Mouse (Mus musculus): ENCODE data around the gene Gca. TPM values are rescaled to one million over a fixed set of nuclear protein-coding genes. Genes with fewer than 3 reads are reported as not detected.
"Not testable (repeated sequence)": the region's sequence is repeated elsewhere in the genome, so short reads cannot be mapped to it uniquely, and the experiment has no call there.

Gene Gca
- polyA plus RNA-seq, 1 experiment from 2014 or later, result 18.8 TPM

DNA sequence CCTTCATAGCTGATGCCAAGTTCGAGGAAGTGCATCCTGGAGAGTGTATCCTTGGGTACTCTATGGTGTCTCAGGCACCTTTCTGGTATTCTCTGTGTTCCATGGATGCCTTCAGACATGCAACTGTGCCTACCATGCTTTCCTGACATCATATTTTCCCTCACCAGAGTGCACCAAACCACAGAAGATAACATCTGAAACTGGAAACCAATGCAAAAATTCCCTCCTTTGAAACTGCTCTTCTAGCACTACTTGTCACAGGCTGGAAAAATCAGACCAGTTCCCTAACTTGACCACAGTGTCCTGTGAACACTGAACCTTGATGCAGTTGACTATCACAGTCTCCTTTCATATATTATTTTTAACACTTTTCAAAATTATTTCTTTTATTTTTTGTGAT, 45.5 kb downstream of the Gca start:
- Histone ChIP-seq H3K4me1 (ENCODE audit: insufficient read depth, low read length) (no peaks in the 10 kb centered on the region), H3K27ac (ENCODE audit: low read length) (no peak overlapping the region), H3K9ac (replicated peaks; ENCODE audit: low read length) (no peak overlapping the region), H3K9me3 (ENCODE audit: low read length) (no peaks in the 10 kb centered on the region), H3K27me3 (ENCODE audit: insufficient read depth, low read length) (no peaks in the 10 kb centered on the region), H3K4me2 (replicated peaks; ENCODE audit: low read depth, low read length) (no peak overlapping the region), H3K36me3 (ENCODE audit: insufficient read depth, low read length) (no peaks in the 10 kb centered on the region), H3K4me3 (ENCODE audit: low read length) (no peak overlapping the region)
- 84% methylated on average over 1 of the region's 1 CpGs for WGBS
- ATAC-seq (ENCODE audit: low FRiP score, low TSS enrichment), result no peak

DNA sequence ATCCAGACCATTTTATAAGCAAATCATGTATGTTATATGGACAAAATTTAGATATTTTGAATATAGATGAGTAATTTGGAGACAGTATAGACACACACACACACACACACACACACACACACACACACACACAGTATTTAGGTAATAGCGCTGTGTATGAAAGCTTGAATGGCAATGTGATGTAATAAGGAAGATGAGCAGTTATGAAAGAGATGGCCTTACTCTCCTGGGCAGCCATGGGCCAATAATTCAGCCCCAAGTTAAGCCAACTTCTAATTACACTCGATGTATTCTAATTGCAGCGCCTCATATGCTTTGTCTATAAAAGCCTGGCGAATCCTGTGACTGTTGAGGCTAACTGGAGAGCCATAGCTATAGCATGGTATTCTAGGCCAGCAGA, 50.3 kb downstream of the Gca start:
- not testable (repeated sequence) for H3K9me3 ChIP-seq (ENCODE audit: low read length); H3K36me3 ChIP-seq (ENCODE audit: insufficient read depth, low read length); ATAC-seq (ENCODE audit: low FRiP score, low TSS enrichment); H3K9ac ChIP-seq (replicated peaks; ENCODE audit: low read length); H3K27me3 ChIP-seq (ENCODE audit: insufficient read depth, low read length); H3K27ac ChIP-seq (ENCODE audit: low read length); H3K4me2 ChIP-seq (replicated peaks; ENCODE audit: low read depth, low read length); H3K4me1 ChIP-seq (ENCODE audit: insufficient read depth, low read length); H3K4me3 ChIP-seq (ENCODE audit: low read length)
- 87% methylated on average over 4 of the region's 4 CpGs for WGBS

DNA sequence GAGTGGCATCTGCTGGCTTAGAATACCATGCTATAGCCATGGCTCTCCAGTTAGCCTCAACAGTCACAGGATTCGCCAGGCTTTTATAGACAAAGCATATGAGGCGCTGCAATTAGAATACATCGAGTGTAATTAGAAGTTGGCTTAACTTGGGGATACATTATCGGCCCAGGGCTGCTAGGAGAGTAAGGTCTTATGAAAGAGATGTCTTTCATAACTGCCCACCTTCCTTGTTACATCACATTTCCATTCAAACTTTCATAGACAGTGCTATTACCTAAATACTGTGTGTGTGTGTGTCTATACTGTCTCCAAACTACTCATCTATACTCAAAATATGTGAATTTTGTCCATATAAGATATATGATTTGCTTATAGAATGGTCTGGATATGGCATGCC, 51.2 kb downstream of the Gca start:
- Histone ChIP-seq H3K9me3 (ENCODE audit: low read length) (no peaks in the 10 kb centered on the region), H3K4me3 (ENCODE audit: low read length) (no peak overlapping the region), H3K4me1 (ENCODE audit: insufficient read depth, low read length) (no peaks in the 10 kb centered on the region), H3K27me3 (ENCODE audit: insufficient read depth, low read length) (no peaks in the 10 kb centered on the region), H3K27ac (ENCODE audit: low read length) (no peak overlapping the region), H3K9ac (replicated peaks; ENCODE audit: low read length) (no peak overlapping the region), H3K4me2 (replicated peaks; ENCODE audit: low read depth, low read length) (no peak overlapping the region), H3K36me3 (ENCODE audit: insufficient read depth, low read length) (no peaks in the 10 kb centered on the region)
- ATAC-seq (ENCODE audit: low FRiP score, low TSS enrichment), result no peak
- WGBS, result 92% methylated on average over 4 of the region's 4 CpGs

DNA sequence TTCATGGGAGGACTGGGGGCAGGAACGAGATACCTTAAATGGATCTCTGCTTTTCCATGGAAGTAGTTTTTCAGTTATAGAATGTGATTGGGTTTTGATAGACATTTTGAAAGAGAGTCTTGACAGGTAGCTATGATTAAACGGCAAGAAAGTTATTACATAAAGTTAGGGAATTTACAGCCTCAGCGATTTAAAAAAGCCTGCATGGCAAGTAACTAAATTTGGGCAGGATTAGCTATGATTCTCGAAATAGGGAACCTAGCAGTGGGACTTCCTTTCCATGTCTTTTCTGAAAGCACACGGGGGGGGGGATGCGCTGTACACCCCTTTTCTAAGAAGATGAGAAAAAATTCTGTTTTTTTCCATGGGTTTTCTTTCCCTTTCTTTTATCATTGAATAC, 53.2 kb downstream of the Gca start:
- ATAC-seq (ENCODE audit: low FRiP score, low TSS enrichment), result no peak
- WGBS, result 88% methylated on average over 6 of the region's 6 CpGs
- H3K4me2 ChIP-seq (replicated peaks; ENCODE audit: low read depth, low read length), result no peak overlapping the region

DNA sequence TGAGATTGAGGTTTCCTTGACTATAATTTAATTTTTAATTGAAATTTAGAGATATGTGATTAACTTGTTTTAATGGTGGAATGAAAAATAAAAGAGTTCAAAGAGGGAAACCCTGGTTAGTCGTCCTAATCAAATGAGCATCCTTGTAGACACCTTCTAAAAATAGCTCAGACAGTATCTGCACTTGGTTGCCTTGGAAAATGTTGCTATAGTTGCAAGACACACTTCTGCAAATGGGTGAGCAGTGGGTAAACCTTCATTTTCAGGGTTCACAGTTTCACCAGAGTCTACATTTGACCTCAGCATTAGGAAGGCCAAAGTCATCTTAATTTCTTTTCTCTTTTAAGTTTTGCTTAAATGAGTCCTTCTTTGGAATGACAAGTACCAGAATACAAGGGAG, 54.3 kb downstream of the Gca start:
- Histone ChIP-seq H3K9ac (replicated peaks; ENCODE audit: low read length) (no peak overlapping the region), H3K4me2 (replicated peaks; ENCODE audit: low read depth, low read length) (no peak overlapping the region), H3K4me3 (ENCODE audit: low read length) (no peak overlapping the region), H3K27ac (ENCODE audit: low read length) (no peak overlapping the region), H3K36me3 (ENCODE audit: insufficient read depth, low read length) (no peaks in the 10 kb centered on the region), H3K4me1 (ENCODE audit: insufficient read depth, low read length) (no peaks in the 10 kb centered on the region), H3K27me3 (ENCODE audit: insufficient read depth, low read length) (no peaks in the 10 kb centered on the region), H3K9me3 (ENCODE audit: low read length) (no peaks in the 10 kb centered on the region)
- no peak for ATAC-seq (ENCODE audit: low FRiP score, low TSS enrichment)
- 65% methylated on average over 1 of the region's 1 CpGs for WGBS

More for the DNA sequence above, 53.2 kb downstream of the Gca start:
- H3K9ac ChIP-seq (replicated peaks; ENCODE audit: low read length), result no peak overlapping the region
- H3K4me1 ChIP-seq (ENCODE audit: insufficient read depth, low read length), result no peaks in the 10 kb centered on the region
- H3K27me3 ChIP-seq (ENCODE audit: insufficient read depth, low read length), result no peaks in the 10 kb centered on the region
- no peak overlapping the region for H3K27ac ChIP-seq (ENCODE audit: low read length)
- H3K4me3 ChIP-seq (ENCODE audit: low read length), result no peak overlapping the region
- no peaks in the 10 kb centered on the region for H3K36me3 ChIP-seq (ENCODE audit: insufficient read depth, low read length)
- no peaks in the 10 kb centered on the region for H3K9me3 ChIP-seq (ENCODE audit: low read length)

DNA sequence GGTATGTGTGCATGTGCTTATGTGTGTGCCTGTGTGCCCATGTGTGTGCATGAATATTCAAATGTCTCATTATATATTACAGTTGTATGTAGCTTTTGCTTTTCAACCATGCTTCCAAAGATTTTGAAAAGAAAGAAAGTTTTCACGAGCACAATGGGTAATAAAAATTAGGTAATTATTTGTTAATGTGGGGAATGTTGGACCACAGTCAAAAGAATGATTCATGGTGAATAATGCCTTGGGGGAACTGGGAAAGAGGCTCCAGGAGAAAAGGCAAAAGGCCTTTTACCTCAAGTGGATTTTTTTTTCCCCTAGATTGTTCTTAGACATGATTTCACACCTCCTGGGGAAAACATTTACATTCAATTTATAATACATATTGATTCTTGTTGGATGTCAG, 61.9 kb downstream of the Gca start:
- H3K4me3 ChIP-seq (ENCODE audit: low read length), result no peak overlapping the region
- WGBS, result 32% methylated on average over 1 of the region's 1 CpGs
- no peak overlapping the region for H3K4me2 ChIP-seq (replicated peaks; ENCODE audit: low read depth, low read length)
- H3K9me3 ChIP-seq (ENCODE audit: low read length), result no peaks in the 10 kb centered on the region
- no peaks in the 10 kb centered on the region for H3K27me3 ChIP-seq (ENCODE audit: insufficient read depth, low read length)
- no peak overlapping the region for H3K9ac ChIP-seq (replicated peaks; ENCODE audit: low read length)
- ATAC-seq (ENCODE audit: low FRiP score, low TSS enrichment), result no peak
- no peaks in the 10 kb centered on the region for H3K36me3 ChIP-seq (ENCODE audit: insufficient read depth, low read length)
- H3K27ac ChIP-seq (ENCODE audit: low read length), result no peak overlapping the region
- H3K4me1 ChIP-seq (ENCODE audit: insufficient read depth, low read length), result no peaks in the 10 kb centered on the region

DNA sequence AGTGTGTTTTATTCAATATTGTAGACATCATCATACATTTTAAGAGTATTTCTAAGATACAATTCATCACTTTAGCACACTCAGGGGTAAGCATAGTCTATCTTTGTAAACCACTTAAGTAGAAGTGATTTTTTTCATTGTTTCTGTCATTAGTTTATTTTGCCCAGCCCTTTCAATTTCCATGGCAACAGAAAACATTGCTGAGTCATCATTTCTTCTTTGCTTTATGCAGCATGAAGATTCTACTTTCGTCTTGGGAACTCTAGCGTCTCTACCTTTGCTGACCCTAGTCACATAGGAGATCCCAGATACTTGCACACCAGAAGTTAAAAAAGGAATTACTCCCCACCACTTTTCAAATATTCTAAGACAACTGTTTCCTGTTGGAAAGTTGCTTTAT, 63.6 kb downstream of the Gca start:
- no peak overlapping the region for H3K27ac ChIP-seq (ENCODE audit: low read length)
- no peak overlapping the region for H3K9ac ChIP-seq (replicated peaks; ENCODE audit: low read length)
- H3K36me3 ChIP-seq (ENCODE audit: insufficient read depth, low read length), result no peaks in the 10 kb centered on the region
- H3K27me3 ChIP-seq (ENCODE audit: insufficient read depth, low read length), result no peaks in the 10 kb centered on the region
- no peak for ATAC-seq (ENCODE audit: low FRiP score, low TSS enrichment)
- no peak overlapping the region for H3K4me3 ChIP-seq (ENCODE audit: low read length)
- H3K9me3 ChIP-seq (ENCODE audit: low read length), result no peaks in the 10 kb centered on the region
- H3K4me1 ChIP-seq (ENCODE audit: insufficient read depth, low read length), result no peaks in the 10 kb centered on the region
- 88% methylated on average over 2 of the region's 2 CpGs for WGBS
- H3K4me2 ChIP-seq (replicated peaks; ENCODE audit: low read depth, low read length), result no peak overlapping the region

DNA sequence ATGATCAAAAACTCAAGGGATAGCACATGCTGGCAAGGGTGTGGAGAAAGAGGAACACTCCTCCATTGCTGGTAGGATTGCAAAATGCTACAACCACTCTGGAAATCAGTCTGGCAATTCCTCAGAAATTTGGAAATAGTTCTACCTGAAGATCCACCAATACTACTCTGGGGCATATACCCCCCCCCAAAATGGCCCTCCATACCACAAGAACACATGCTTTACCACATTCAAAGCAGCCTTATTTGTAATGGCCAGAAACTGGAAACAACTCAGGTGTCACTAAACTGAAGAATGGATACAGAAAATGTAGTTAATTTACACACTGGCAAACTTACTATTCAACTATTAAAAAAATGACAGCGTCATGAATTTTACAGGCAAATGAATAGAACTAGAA, 66.6 kb downstream of the Gca start:
- Histone ChIP-seq H3K9ac (replicated peaks; ENCODE audit: low read length) (no peak overlapping the region), H3K27ac (ENCODE audit: low read length) (no peak overlapping the region), H3K4me1 (ENCODE audit: insufficient read depth, low read length) (no peaks in the 10 kb centered on the region), H3K4me3 (ENCODE audit: low read length) (no peak overlapping the region), H3K27me3 (ENCODE audit: insufficient read depth, low read length) (no peaks in the 10 kb centered on the region), H3K4me2 (replicated peaks; ENCODE audit: low read depth, low read length) (no peak overlapping the region), H3K36me3 (ENCODE audit: insufficient read depth, low read length) (no peaks in the 10 kb centered on the region), H3K9me3 (ENCODE audit: low read length) (no peaks in the 10 kb centered on the region)
- ATAC-seq (ENCODE audit: low FRiP score, low TSS enrichment), result no peak
- 85% methylated on average over 1 of the region's 1 CpGs for WGBS

DNA sequence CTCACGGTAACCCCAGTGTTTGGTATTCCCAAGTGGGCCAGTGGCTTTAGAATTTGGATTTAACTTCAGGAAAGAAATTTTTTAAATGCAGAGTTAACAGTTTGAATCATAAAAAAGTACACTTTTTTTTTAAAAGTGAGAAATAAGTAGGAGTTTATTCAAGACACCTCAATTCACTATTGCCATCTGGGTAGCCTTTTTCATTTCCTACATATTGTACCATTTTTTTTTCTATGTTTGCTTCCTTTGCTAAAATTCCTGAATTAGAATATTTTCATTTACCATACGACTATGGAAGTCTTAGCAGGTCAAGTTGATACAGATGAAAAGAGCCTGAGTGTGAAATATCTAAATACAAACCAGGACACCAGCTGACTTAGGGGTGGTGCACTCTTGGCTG, 79.0 kb downstream of the Gca start:
- Histone ChIP-seq H3K27me3 (ENCODE audit: insufficient read depth, low read length) (no peaks in the 10 kb centered on the region), H3K36me3 (ENCODE audit: insufficient read depth, low read length) (no peaks in the 10 kb centered on the region), H3K4me2 (replicated peaks; ENCODE audit: low read depth, low read length) (no peak overlapping the region), H3K4me3 (ENCODE audit: low read length) (no peak overlapping the region), H3K9me3 (ENCODE audit: low read length) (no peaks in the 10 kb centered on the region), H3K27ac (ENCODE audit: low read length) (no peak overlapping the region), H3K4me1 (ENCODE audit: insufficient read depth, low read length) (no peaks in the 10 kb centered on the region), H3K9ac (replicated peaks; ENCODE audit: low read length) (no peak overlapping the region)
- no peak for ATAC-seq (ENCODE audit: low FRiP score, low TSS enrichment)
- WGBS, result 87% methylated on average over 2 of the region's 2 CpGs
